Mouse (Mus musculus) bone marrow, adult 2 months (tissue): ENCODE measurements around the gene Ralgapa2. TPM values are rescaled to one million over a fixed set of nuclear protein-coding genes. Genes with fewer than 3 reads are reported as not detected.

Experiments used
- H3K27ac ChIP-seq: fragments of 200-500 bp; 2 replicates; pipeline ENCODE4 v1.5.1; 2012; ENCODE audit warnings: low read depth, mild to moderate bottlenecking, control low read depth, inconsistent platforms, low read length; ENCODE audit not compliant: control insufficient read depth, poor library complexity, insufficient read depth
- H3K4me1 ChIP-seq: fragments of 200-500 bp; 2 replicates; pipeline ENCODE4 v1.6.1; 2011; ENCODE audit warnings: low read length; ENCODE audit not compliant: control insufficient read depth, insufficient read depth
- H3K4me3 ChIP-seq: fragments of 200-500 bp; replicated peaks from 2 replicates; pipeline ENCODE3; 2011; ENCODE audit warnings: mild to moderate bottlenecking, low read depth, low read length, control low read depth; ENCODE audit not compliant: control insufficient read depth
- CTCF ChIP-seq: fragments of 200-500 bp; IDR thresholded peaks from 2 replicates; pipeline ENCODE4 v1.5.1; 2011; ENCODE audit warnings: low read length, control low read depth; ENCODE audit not compliant: control insufficient read depth, insufficient read depth
- POLR2A ChIP-seq: fragments of 200-500 bp; IDR thresholded peaks from 2 replicates; pipeline ENCODE4 v1.6.1; 2011; ENCODE audit warnings: low read depth, mild to moderate bottlenecking, control low read depth, low read length, borderline replicate concordance; ENCODE audit not compliant: control insufficient read depth
- WGBS: fragments of 180-500 bp; shearing (Covaris S2); methylation state at CpG from one replicate; pipeline ENCODE4 v1.1.7; 2018; 5-methylcytosine and 5-hydroxymethylcytosine counted together
- polyA plus RNA-seq: library from polyadenylated mRNA; stranded (reverse); fragments of >200 nt; gene quantifications from 2 replicates; pipeline ENCODE4 v1.2.4, GENCODE M21; 2011; ENCODE audit warnings: low replicate concordance; ENCODE audit not compliant: missing spikeins, insufficient read depth, insufficient read length

The Ralgapa2 gene
- polyA plus RNA-seq, 1 experiment: 25.7 TPM

- Histone ChIP-seq H3K4me3 (no peak overlapping the region), H3K4me1 (peaks cover 4% of the 10 kb centered on the region), H3K27ac (no peak overlapping the region)
- WGBS: 84% methylated on average over 11 of the region's 11 CpGs
- TF ChIP-seq CTCF: no peak
- no peak for TF ChIP-seq POLR2A
Measured at GRCm38 (mm10) chr2:146196126-146196525, 316.0 kb downstream of the Ralgapa2 start.
